Mouse (Mus musculus) left cerebral cortex, postnatal 14 days (tissue): ENCODE results near the gene Pdlim7. TPM values are rescaled to one million over a fixed set of nuclear protein-coding genes. Genes with fewer than 3 reads are reported as not detected.

Experiments used
- DNase-seq, 2 experiments: peaks; one replicate each; pipeline ENCODE4 v3.0.0; 2021 to 2022; ENCODE audit warnings: low spot score in 2 of 2, mixed read lengths in 1 of 2
- intact Hi-C: fragments of 180-260 bp; cut with DNase I; formaldehyde crosslinking; loops from one replicate; pipeline ENCODE4 v1.15.1; 2025
- total RNA-seq, 2 experiments: library from RNA; stranded (reverse); gene quantifications; 2 replicates each; pipeline ENCODE4 v1.2.3; 2021

Gene Pdlim7
- total RNA-seq, 2 experiments from 2014 or later: 66.0 to 79.4 TPM

- intact Hi-C loops: no loop called here
- DNase-seq: no peak
These were observed 18.4 kb downstream of the Pdlim7 start for GRCm38 (mm10) chr13:55494883-55495621.

DNA sequence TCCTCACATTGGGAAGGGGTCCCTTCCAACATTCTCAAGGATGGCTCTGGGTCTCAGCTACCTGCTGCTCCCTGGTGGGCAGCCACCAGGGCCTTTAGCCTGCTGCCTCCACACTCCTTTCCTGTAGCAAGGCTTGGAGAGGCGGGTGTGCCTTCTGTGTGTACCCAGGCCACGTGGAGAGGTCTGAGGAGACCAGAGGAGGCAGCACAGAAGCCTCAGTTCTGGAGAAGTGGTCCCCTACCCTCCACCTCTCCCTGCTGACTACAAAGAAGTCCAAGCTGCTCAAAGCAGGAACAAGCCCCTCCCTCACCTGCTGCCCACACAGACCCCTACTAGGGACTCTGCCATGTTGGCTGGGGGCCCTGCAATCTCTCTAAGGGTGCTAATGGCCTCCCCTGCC, 19.2 kb downstream of the Pdlim7 start:
- intact Hi-C loops: no loop called here
- no peak for DNase-seq

GRCm38 (mm10) chr13:55487578-55488498, 25.6 kb downstream of the Pdlim7 start, which contains the start of gene Dbn1:
Dbn1 (minus strand) TSS chr13:55488111.
- intact Hi-C loops: loop anchor here (2.0 kb wide), 1 partner anchor 25 kb away; the partner anchor contains the start of gene Pdlim7

GRCm38 (mm10) chr13:55486916-55487577, 26.4 kb downstream of the Pdlim7 start:
- DNase-seq: no peak
- intact Hi-C loops: loop anchor here (2.0 kb wide), 1 partner anchor 26 kb away; the partner anchor contains the start of gene Pdlim7

More at GRCm38 (mm10) chr13:55487578-55488498, 25.6 kb downstream of the Pdlim7 start, which contains the start of gene Dbn1:
- no peak for DNase-seq

- intact Hi-C loops: loop anchor here (2.0 kb wide), 1 partner anchor 27 kb away; the partner anchor contains the start of gene Pdlim7
- DNase-seq: no peak
These were observed 27.3 kb downstream of the Pdlim7 start for GRCm38 (mm10) chr13:55486029-55486794.

GRCm38 (mm10) chr13:55484520-55485088, 28.9 kb downstream of the Pdlim7 start:
- DNase-seq: no peak

GRCm38 (mm10) chr13:55483593-55483992, 29.9 kb downstream of the Pdlim7 start:
- intact Hi-C loops: no loop called here
- DNase-seq: peak; percentile 97 to 98

More at GRCm38 (mm10) chr13:55484520-55485088, 28.9 kb downstream of the Pdlim7 start:
- intact Hi-C loops: no loop called here

DNA sequence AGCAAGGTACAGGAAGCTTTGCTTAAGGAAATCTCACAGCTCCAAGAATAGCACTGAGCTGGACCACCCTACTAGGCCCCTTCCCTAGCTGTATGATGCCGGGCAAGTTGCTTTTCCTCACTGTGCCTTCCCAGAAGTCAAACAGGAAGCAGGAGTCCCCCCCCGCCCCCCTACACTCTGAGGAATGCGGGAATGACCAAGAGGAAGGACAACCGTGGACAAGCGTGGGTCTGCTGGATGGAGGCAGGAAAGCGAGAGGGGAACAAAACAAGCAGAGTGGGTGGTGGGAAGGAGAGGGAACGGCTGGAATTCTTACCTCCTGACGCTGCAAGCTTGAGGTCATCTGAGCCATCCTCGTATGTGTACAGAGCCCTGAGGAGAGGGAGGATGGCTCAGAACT, 30.4 kb downstream of the Pdlim7 start:
- intact Hi-C loops: no loop called here

GRCm38 (mm10) chr13:55482542-55482941, 30.9 kb downstream of the Pdlim7 start:
- intact Hi-C loops: no loop called here
- no peak for DNase-seq

More for the DNA sequence above, 30.4 kb downstream of the Pdlim7 start:
- DNase-seq: no peak

- intact Hi-C loops: no loop called here
These were observed 33.5 kb downstream of the Pdlim7 start for GRCm38 (mm10) chr13:55479929-55480328.

GRCm38 (mm10) chr13:55479008-55479407, 34.5 kb downstream of the Pdlim7 start:
- no peak for DNase-seq
- intact Hi-C loops: no loop called here

More at GRCm38 (mm10) chr13:55479929-55480328, 33.5 kb downstream of the Pdlim7 start:
- no peak for DNase-seq

- DNase-seq: no peak
- intact Hi-C loops: no loop called here
These were observed 35.4 kb downstream of the Pdlim7 start for GRCm38 (mm10) chr13:55478036-55478435.

- intact Hi-C loops: no loop called here
These were observed 36.0 kb downstream of the Pdlim7 start for GRCm38 (mm10) chr13:55477492-55477891.

GRCm38 (mm10) chr13:55476256-55476655, 37.2 kb downstream of the Pdlim7 start:
- DNase-seq: no peak
- intact Hi-C loops: no loop called here

More at GRCm38 (mm10) chr13:55477492-55477891, 36.0 kb downstream of the Pdlim7 start:
- DNase-seq: no peak

- intact Hi-C loops: loop anchor here (2.0 kb wide), 1 partner anchor 37 kb away; the partner anchor contains the start of gene Pdlim7
These were observed 37.7 kb downstream of the Pdlim7 start for GRCm38 (mm10) chr13:55475750-55476149.

GRCm38 (mm10) chr13:55474621-55475069, 38.8 kb downstream of the Pdlim7 start:
- peak; percentile 78 to 89 for DNase-seq
- intact Hi-C loops: loop anchor here (2.0 kb wide), 1 partner anchor 38 kb away; the partner anchor contains the start of gene Pdlim7

More at GRCm38 (mm10) chr13:55475750-55476149, 37.7 kb downstream of the Pdlim7 start:
- DNase-seq: no peak

DNA sequence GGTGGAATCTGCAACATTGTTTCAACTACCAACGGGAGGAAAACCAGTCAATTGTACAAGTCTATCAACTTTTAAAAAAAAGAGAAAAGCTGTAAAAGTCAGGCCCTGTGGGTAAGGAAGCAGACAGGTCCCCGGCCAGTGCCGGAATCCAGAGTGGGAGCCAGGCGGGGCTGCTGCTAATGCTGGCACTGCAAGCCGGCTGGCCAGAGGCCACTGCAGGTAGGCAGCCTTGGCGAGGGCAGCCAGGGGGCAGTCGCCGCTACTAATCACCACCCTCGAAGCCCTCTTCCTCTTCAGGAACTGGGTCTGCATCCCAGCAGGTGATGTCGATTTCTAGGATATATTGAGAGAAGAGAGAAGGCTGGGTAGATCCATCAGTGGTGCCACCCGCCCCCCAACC, 39.5 kb downstream of the Pdlim7 start:
- intact Hi-C loops: loop anchor here (2.0 kb wide), 1 partner anchor 39 kb away; the partner anchor contains the start of gene Pdlim7
- no peak for DNase-seq
